Mouse (Mus musculus): ENCODE results near the gene Xxylt1. TPM values are rescaled to one million over a fixed set of nuclear protein-coding genes. Genes with fewer than 3 reads are reported as not detected.

Xxylt1 gene
- 3.8 and 5.7 TPM in 2 replicates for polyA plus RNA-seq (2012; ENCODE audit: low replicate concordance)

DNA sequence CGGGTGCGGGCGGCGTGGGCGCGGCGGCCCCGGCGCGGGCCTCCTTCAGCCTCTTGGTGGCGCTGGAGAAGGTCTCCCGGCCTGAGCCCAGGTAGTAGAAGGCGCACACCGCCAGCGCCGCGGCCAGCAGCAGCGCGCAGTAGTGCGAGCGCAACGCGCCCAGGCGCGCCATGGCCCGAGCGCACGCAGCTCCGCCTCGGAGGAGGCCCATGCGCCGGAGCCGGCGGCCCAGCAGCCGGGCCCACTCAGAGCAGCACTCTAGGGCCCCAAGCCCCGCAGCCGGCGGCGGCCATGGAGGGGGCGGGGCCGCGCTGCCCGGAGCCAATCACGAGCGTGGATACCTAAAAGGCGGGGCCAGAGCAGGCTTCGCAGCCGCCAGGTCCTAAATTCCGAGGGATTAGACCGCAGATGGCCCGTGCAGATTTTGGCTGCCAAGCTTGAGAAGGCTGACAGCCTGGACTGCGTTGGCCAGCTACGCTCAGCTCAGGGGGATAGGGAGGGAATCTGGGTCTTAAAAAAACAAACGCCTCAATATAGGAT is at the start of gene Xxylt1:
Gene Xxylt1, minus strand, starts transcription at position 308 of the 540 bp plus-strand sequence.

Other genes starting within 250 kb of the Xxylt1 start
- gene Acap2, start 119.8 kb upstream of the Xxylt1 start, polyA plus RNA-seq (2012; ENCODE audit: low replicate concordance): 3.8 TPM in 2 replicates
- gene Ppp1r2, start 193.8 kb upstream of the Xxylt1 start, polyA plus RNA-seq (2012; ENCODE audit: low replicate concordance): 102 and 124 TPM in 2 replicates
- 0.08 TPM in 1 of 2 replicates, not detected in the other for gene Apod, start 233.4 kb upstream of the Xxylt1 start, polyA plus RNA-seq (2012; ENCODE audit: low replicate concordance)